Mouse (Mus musculus): ENCODE measurements around the gene Clec2l. TPM values are rescaled to one million over a fixed set of nuclear protein-coding genes. Genes with fewer than 3 reads are reported as not detected.
"Not testable (repeated sequence)": the region's sequence is repeated elsewhere in the genome, so short reads cannot be mapped to it uniquely, and the experiment has no call there.

Clec2l gene
- polyA plus RNA-seq, 1 experiment from 2014 or later: 2.2 TPM

DNA sequence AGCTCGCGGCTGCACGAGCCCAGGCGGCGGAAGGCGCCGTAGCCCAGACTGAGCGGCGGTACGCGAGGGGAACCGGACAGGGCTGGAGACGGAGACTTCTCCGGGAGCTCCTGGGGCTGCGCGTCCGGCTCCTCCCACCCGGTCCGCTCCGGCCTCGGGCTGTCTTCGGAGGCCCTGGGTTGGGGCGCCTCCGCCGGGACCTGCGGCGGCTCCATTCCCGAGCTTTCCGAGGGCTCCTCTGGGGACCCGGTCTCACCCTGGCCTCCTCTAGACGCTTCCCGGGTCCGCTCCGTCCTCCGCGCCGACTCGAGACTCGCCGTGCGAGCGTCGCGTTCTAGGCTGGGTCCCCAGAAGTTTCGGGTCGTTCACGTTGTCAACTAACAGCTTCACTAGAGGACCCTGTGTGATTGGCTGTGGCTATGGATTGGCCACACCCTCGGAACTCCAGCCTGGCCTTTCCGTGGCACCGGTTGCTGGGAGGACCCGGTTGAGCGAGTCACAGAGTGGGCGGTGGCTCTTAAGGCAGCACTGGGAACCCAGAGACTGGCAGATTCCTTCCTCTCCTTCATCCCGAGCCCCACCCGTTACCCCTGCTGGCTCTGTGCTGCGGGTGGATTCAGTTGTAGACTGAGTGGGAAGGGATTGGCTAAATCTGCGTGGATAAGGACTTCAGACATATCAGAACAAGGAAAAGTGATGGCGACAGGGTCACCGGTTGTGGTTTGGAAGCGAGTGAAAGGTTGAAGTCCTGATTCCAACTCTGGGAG, 25.8 kb upstream of the Clec2l start, which contains the start of gene Klrg2:
Klrg2 (minus strand) TSS at position 391 of the 767 bp plus-strand sequence.
- no peaks in the 10 kb centered on the region for H3K36me3 ChIP-seq (replicated peaks)
- H3K4me3 ChIP-seq (replicated peaks): peak within 1 kb of the TSS; percentile 56
- peaks cover 85% of the 10 kb centered on the region for H3K27me3 ChIP-seq
- WGBS: 2% methylated on average over 56 of the region's 60 CpGs
- peak; percentile 81 for ATAC-seq (ENCODE audit: low FRiP score)
- H3K9ac ChIP-seq: peak within 1 kb of the TSS; percentile 52
- H3K4me1 ChIP-seq: peaks cover 17% of the 10 kb centered on the region
- H3K9me3 ChIP-seq: no peaks in the 10 kb centered on the region
- no peak within 1 kb of the TSS for H3K27ac ChIP-seq
- peak within 1 kb of the TSS; percentile 100 for H3K4me2 ChIP-seq

DNA sequence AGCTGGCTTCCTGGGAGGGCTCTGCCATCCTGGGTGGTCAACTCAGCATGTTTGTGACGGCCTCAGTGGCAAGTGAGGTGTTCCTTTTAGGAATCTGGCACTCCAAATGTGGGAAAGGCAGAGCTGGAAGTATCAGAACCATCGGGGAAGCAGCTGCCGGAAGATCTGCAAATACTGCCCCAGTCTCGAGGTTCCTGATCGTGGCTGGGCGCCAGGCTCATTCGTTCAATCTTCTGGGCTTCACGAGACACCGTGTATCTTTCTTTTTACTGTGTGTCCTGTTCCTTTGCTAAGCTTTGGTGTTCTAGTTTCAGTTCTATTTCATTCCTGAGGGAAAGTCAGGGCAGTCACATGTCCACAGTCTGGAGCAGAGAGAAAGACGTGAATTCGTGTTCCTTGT, 22.5 kb upstream of the Clec2l start:
- Histone ChIP-seq H3K36me3 (replicated peaks) (no peaks in the 10 kb centered on the region), H3K9ac (no peak overlapping the region), H3K27ac (no peak overlapping the region), H3K9me3 (no peaks in the 10 kb centered on the region), H3K4me3 (replicated peaks) (no peak overlapping the region), H3K4me2 (no peak overlapping the region), H3K4me1 (peaks cover 17% of the 10 kb centered on the region), H3K27me3 (peaks cover 71% of the 10 kb centered on the region)
- WGBS: 80% methylated on average over 11 of the region's 11 CpGs
- no peak for ATAC-seq (ENCODE audit: low FRiP score)

DNA sequence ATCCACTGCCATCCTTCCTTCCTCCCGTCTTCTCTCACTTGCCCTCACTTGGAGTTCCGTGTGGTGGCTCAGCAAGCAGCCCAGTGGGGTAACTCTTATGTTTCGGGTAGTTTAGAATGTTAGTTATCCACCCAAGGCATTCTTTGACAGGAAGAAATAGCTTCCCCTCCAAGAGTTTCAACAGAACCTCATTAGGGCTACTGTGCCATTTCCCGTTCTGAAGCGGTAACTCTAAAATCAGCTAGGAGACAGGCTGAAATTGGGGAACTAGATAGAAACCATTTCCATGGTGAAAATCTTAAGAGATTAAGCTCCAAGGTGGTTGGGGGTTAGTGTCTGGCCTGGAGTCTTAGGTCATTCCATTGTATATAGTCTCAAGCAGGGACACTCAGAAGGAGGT, 21.6 kb upstream of the Clec2l start:
- H3K4me1 ChIP-seq: peaks cover 12% of the 10 kb centered on the region
- H3K9me3 ChIP-seq: no peaks in the 10 kb centered on the region
- no peak for ATAC-seq (ENCODE audit: low FRiP score)
- peaks cover 62% of the 10 kb centered on the region for H3K27me3 ChIP-seq
- H3K36me3 ChIP-seq (replicated peaks): no peaks in the 10 kb centered on the region
- H3K4me2 ChIP-seq: no peak overlapping the region
- H3K9ac ChIP-seq: no peak overlapping the region
- 76% methylated on average over 5 of the region's 5 CpGs for WGBS
- H3K4me3 ChIP-seq (replicated peaks): no peak overlapping the region
- H3K27ac ChIP-seq: no peak overlapping the region

DNA sequence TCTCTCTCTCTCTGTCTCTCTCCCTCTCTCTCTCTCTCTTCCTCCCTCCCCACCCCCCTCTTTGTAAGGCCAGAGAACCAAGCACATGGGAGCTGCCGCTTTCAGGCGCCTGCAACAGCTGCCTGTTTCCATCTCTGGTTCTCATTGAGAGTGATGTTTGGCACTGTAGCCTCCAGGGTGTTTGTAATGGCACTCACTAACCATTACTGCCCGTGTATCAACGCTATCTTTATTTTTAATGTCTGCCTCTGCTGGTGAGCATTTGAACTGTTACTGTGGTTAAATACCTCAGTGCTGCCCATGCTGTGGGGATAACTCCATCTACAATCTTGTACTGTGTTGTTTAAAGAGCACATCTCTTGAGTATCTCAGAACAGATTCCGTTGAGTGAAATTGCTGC, 21.2 kb upstream of the Clec2l start:
- Histone ChIP-seq H3K4me2 (no peak overlapping the region), H3K27me3 (peaks cover 58% of the 10 kb centered on the region)

DNA sequence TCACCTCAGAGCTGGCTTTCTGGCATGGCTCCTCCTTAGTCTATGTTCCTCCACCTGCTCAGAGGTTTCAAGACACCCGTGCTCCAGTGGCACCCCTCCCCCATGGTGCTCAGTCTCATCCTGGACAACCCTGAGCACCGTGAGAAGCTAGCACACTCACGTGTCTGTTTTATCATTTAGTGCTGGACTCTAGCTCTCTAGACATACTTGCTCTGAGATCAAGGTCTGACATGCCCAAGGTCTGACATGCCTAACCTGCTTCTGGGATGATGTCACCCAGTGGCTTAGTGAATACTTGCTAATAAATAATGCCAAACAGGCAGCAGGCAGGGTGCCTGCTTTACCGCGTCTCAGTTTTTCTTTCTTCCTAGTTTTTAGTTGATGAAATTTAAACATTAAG, 20.3 kb upstream of the Clec2l start:
- WGBS: 73% methylated on average over 5 of the region's 5 CpGs
- H3K4me3 ChIP-seq (replicated peaks): no peak overlapping the region
- no peaks in the 10 kb centered on the region for H3K4me1 ChIP-seq
- no peaks in the 10 kb centered on the region for H3K36me3 ChIP-seq (replicated peaks)
- H3K9me3 ChIP-seq: no peaks in the 10 kb centered on the region
- no peak overlapping the region for H3K27ac ChIP-seq
- H3K9ac ChIP-seq: no peak overlapping the region
- no peak overlapping the region for H3K4me2 ChIP-seq
- peaks cover 49% of the 10 kb centered on the region for H3K27me3 ChIP-seq
- ATAC-seq (ENCODE audit: low FRiP score): no peak

More for the DNA sequence above, 21.2 kb upstream of the Clec2l start:
- Histone ChIP-seq H3K9ac (no peak overlapping the region), H3K4me1 (peaks cover 8% of the 10 kb centered on the region), H3K27ac (no peak overlapping the region), H3K9me3 (no peaks in the 10 kb centered on the region), H3K4me3 (replicated peaks) (no peak overlapping the region), H3K36me3 (replicated peaks) (no peaks in the 10 kb centered on the region)
- 61% methylated on average over 5 of the region's 5 CpGs for WGBS
- no peak for ATAC-seq (ENCODE audit: low FRiP score)

DNA sequence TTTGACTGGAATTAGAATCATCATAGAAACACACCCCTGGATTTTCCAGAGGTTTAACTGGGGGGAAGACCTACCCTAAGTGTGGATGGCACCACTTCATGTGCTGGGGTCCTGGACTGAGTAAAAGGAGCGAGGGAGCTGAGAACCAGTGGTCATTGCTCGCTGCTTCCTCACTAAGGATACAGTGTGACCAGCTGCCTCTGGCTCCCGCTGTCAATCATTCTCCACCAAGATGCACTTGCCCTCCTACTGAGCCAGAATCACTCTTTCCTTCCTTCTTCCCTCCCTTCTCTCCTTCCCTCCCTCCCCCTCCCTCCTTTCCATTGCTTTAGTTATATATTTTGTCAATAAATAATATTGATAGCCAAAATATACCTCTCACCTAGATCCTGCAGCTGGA, 19.8 kb upstream of the Clec2l start:
- H3K36me3 ChIP-seq (replicated peaks): no peaks in the 10 kb centered on the region
- ATAC-seq (ENCODE audit: low FRiP score): no peak
- WGBS: 79% methylated on average over 3 of the region's 3 CpGs

DNA sequence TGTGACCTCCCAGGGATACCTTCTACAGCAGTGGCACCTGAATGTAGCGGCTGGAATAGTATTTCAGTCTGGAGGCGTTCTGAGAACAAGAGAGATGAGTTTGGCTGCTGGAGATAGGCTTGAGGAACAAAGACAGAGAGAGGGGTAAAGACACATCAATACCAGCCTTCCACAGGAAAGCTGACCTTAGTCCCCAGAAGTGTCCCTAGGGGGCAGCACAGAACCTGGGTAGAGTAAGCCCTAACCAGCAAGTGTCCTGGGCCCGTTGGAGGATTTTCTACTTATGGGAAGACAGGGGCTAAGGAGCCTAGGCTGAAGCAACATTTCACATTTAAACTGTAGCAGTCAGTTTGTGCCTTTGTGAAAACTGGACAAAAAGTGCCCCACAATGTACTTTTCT, 13.3 kb upstream of the Clec2l start:
- H3K27ac ChIP-seq: no peak overlapping the region
- H3K36me3 ChIP-seq (replicated peaks): no peaks in the 10 kb centered on the region
- no peak overlapping the region for H3K4me3 ChIP-seq (replicated peaks)
- H3K9me3 ChIP-seq: no peaks in the 10 kb centered on the region
- ATAC-seq (ENCODE audit: low FRiP score): no peak
- H3K9ac ChIP-seq: no peak overlapping the region
- 75% methylated on average over 3 of the region's 3 CpGs for WGBS
- H3K4me1 ChIP-seq: no peaks in the 10 kb centered on the region
- H3K27me3 ChIP-seq: peaks cover 2% of the 10 kb centered on the region; the same call in 1 of the 2 replicates
- no peak overlapping the region for H3K4me2 ChIP-seq

More for the DNA sequence above, 19.8 kb upstream of the Clec2l start:
- H3K4me3 ChIP-seq (replicated peaks): no peak overlapping the region
- H3K4me1 ChIP-seq: no peaks in the 10 kb centered on the region
- H3K4me2 ChIP-seq: no peak overlapping the region
- no peaks in the 10 kb centered on the region for H3K9me3 ChIP-seq
- no peak overlapping the region for H3K9ac ChIP-seq
- peaks cover 44% of the 10 kb centered on the region for H3K27me3 ChIP-seq
- no peak overlapping the region for H3K27ac ChIP-seq

DNA sequence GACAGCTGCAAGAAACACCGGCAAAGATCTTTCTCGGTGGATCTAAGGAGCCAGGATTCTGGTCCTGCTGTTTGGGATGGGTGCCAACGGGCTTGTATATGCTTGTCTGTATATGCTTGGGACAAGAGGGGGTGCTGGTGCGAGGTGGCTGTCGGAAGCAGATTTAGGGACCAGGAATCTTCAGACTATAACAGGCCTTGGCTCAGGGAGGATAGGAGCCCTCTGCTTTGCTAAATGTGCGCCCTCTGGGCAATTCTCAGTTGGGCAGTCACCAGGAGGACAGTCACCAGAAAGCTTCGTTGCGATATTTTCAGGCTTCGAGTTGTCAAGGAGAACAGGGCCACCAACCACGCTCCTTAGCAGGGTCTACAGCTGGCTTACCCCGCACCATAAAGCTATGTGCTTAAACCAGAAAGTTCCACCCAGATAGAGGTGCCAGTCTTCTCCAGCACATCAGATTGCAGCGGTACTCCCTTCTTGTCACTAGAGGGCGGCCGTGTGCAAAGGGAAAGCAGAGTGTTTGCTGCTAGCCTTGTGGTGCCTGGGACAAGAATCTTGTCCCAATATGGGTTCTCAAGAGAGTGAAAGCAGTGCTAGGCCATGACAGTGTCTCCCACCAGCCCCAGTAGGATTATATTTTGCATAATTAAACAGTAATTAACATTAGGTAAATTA, 12.5 kb upstream of the Clec2l start:
- WGBS: 45% methylated on average over 14 of the region's 14 CpGs
- peaks cover 2% of the 10 kb centered on the region; the same call in 1 of the 2 replicates for H3K27me3 ChIP-seq
- no peak overlapping the region for H3K4me3 ChIP-seq (replicated peaks)
- H3K27ac ChIP-seq: no peak overlapping the region
- H3K4me1 ChIP-seq: no peaks in the 10 kb centered on the region
- peak; percentile 55 for ATAC-seq (ENCODE audit: low FRiP score)
- H3K4me2 ChIP-seq: no peak overlapping the region
- no peaks in the 10 kb centered on the region for H3K36me3 ChIP-seq (replicated peaks)
- H3K9ac ChIP-seq: no peak overlapping the region
- H3K9me3 ChIP-seq: no peaks in the 10 kb centered on the region

DNA sequence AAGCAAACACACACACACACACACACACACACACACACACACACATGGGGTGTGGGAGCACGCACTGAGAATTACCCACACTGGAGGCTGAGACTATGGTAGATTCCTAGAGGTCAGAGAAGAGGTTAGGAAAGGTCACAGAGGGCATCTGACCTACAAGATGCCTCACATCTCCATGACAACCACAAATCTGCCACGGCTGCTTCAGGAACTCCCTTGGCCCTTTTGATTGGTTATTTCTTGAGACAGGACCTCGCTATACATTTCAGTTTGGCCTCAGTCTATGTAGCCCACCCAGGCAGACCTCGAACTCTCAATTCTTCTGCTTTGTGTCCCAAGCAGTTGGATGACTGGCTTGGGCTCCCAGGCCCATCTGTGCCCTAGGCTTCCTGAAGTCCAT, 1.2 kb upstream of the Clec2l start:
- Histone ChIP-seq H3K4me3 (replicated peaks) (no peak overlapping the region), H3K4me2 (no peak overlapping the region), H3K27ac (no peak overlapping the region), H3K36me3 (replicated peaks) (no peaks in the 10 kb centered on the region), H3K9me3 (no peaks in the 10 kb centered on the region), H3K27me3 (peaks cover 37% of the 10 kb centered on the region), H3K9ac (no peak overlapping the region), H3K4me1 (peaks cover 8% of the 10 kb centered on the region)
- 30% methylated on average over 4 of the region's 4 CpGs for WGBS
- no peak for ATAC-seq (ENCODE audit: low FRiP score)

DNA sequence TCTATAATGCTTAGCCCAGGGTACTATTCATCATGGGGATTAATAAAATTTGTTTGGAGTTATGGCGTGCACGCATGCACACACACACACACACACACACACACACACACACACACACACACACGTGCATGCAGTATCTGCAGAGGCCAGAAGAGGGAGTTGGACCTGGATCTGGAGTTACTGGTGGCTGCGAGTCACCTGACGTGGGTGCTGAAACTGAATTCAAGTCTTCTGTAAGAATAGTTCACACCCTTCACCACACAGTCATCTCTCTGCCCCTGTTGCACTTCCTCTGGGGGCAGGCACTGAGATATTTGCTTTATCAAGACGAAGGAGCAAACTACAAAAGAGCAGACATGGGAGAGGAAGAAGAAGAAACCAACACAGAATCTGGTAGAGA, 6.7 kb downstream of the Clec2l start:
- no peak overlapping the region for H3K9ac ChIP-seq
- H3K4me3 ChIP-seq (replicated peaks): no peak overlapping the region
- H3K27me3 ChIP-seq: peaks cover 9% of the 10 kb centered on the region
- H3K4me2 ChIP-seq: no peak overlapping the region
- H3K4me1 ChIP-seq: no peaks in the 10 kb centered on the region
- no peaks in the 10 kb centered on the region for H3K9me3 ChIP-seq
- 76% methylated on average over 6 of the region's 6 CpGs for WGBS
- no peak overlapping the region for H3K27ac ChIP-seq
- ATAC-seq (ENCODE audit: low FRiP score): no peak
- no peaks in the 10 kb centered on the region for H3K36me3 ChIP-seq (replicated peaks)

DNA sequence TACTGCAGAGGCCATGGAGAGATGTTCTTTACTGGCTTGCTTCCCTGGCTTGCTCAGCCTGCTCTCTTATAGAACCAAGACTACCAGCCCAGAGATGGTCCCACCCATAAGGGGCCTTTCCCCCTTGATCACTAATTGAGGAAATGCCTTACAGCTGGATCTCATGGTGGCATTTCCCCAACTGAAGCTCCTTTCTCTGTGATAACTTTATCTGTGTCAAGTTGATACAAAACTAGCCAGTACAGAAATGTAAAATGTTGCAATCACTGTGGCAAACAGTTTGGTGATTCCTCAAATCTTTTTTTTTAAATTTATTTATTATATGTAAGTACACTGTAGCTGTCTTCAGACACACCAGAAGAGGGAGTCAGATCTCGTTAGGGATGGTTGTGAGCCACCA, 7.6 kb downstream of the Clec2l start:
- 86% methylated on average over 1 of the region's 1 CpGs for WGBS
- H3K27ac ChIP-seq; H3K27me3 ChIP-seq; H3K4me2 ChIP-seq; H3K36me3 ChIP-seq (replicated peaks); H3K9ac ChIP-seq; H3K9me3 ChIP-seq; H3K4me1 ChIP-seq; ATAC-seq (ENCODE audit: low FRiP score); H3K4me3 ChIP-seq (replicated peaks): not testable (repeated sequence)

DNA sequence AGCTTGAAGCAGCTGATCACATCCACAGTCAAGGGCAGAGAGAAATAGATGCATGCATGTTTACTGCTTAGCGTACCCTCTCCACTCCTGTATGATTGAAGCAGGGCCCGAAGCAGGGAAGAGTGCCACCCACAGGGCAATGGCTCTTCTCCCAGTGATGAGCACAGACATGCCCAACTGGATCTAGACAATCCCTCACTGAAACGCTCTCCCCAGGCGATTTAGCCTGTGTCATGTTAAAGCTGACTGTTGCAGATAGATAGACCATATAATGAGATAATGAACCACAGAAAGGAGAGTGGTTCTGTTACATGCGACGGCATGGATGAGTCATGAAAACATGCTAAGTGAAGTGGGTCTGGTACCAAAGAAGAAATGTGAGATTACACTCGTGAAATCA, 8.4 kb downstream of the Clec2l start:
- WGBS: 85% methylated on average over 7 of the region's 7 CpGs
- Histone ChIP-seq H3K9me3 (no peaks in the 10 kb centered on the region), H3K27me3 (no peaks in the 10 kb centered on the region), H3K4me2 (no peak overlapping the region), H3K27ac (no peak overlapping the region), H3K36me3 (replicated peaks) (no peaks in the 10 kb centered on the region), H3K4me3 (replicated peaks) (no peak overlapping the region), H3K9ac (no peak overlapping the region), H3K4me1 (no peaks in the 10 kb centered on the region)
- no peak for ATAC-seq (ENCODE audit: low FRiP score)

DNA sequence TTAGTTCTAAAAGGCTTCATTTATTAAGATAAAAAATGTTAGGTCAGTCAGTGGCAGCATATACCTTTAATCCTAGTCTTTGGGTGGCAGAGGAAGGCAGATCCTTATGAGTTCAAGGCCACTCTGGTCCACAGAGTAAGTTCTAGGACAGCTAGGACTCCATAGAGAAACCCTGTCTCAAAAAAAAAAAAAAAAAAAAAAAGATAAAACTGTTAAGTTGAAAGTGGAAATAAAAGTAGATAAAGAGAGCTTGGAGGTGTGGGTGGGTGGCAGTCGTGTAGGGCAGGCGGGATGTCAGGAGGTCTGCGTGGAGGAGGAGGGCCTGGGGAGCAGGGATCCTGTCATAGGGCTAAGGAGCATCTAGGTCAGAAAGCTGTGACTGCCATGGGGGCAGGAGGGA, 9.1 kb downstream of the Clec2l start:
- WGBS: 84% methylated on average over 3 of the region's 3 CpGs
- H3K9ac ChIP-seq: no peak overlapping the region

More for the DNA sequence above, 9.1 kb downstream of the Clec2l start:
- H3K4me3 ChIP-seq (replicated peaks): no peak overlapping the region
- H3K27me3 ChIP-seq: no peaks in the 10 kb centered on the region
- H3K36me3 ChIP-seq (replicated peaks): no peaks in the 10 kb centered on the region
- no peak for ATAC-seq (ENCODE audit: low FRiP score)
- H3K9me3 ChIP-seq: no peaks in the 10 kb centered on the region
- H3K4me2 ChIP-seq: no peak overlapping the region
- no peak overlapping the region for H3K27ac ChIP-seq
- no peaks in the 10 kb centered on the region for H3K4me1 ChIP-seq

Data from forebrain, embryonic 12.5 days (tissue).